Mouse (Mus musculus) myocyte (in vitro differentiated cells): ENCODE results near the gene Ccdc88b. TPM values are rescaled to one million over a fixed set of nuclear protein-coding genes. Genes with fewer than 3 reads are reported as not detected.
"Not testable (repeated sequence)": the region's sequence is repeated elsewhere in the genome, so short reads cannot be mapped to it uniquely, and the experiment has no call there.

Source experiments
- H3K27me3 ChIP-seq: one replicate; pipeline ENCODE4 v1.6.1; 2011; ENCODE audit not compliant: control insufficient read depth, insufficient read depth, insufficient read length
- H3K36me3 ChIP-seq: one replicate; pipeline ENCODE4 v1.6.1; 2011; ENCODE audit not compliant: control insufficient read depth, insufficient read depth
- H3K4me2 ChIP-seq: one replicate; pipeline ENCODE4 v1.6.1; 2011; ENCODE audit warnings: low read depth, control low read depth
- H3K4me3 ChIP-seq: one replicate; pipeline ENCODE4 v1.5.1; 2011; ENCODE audit warnings: mild to moderate bottlenecking, control low read depth, moderate library complexity
- H3K79me2 ChIP-seq: one replicate; pipeline ENCODE4 v1.6.1; 2011; ENCODE audit not compliant: control insufficient read depth, insufficient read depth
- H3ac ChIP-seq: one replicate; pipeline ENCODE4 v1.6.1; 2011; ENCODE audit not compliant: control insufficient read depth, insufficient read length
- CEBPB ChIP-seq: IDR thresholded peaks from 2 replicates; pipeline ENCODE4 v1.6.1; 2011; ENCODE audit warnings: mild to moderate bottlenecking, moderate library complexity; ENCODE audit not compliant: poor library complexity, insufficient read depth, severe bottlenecking
- E2F4 ChIP-seq: IDR thresholded peaks from one replicate; pipeline ENCODE4 v1.6.1; 2011; ENCODE audit warnings: mild to moderate bottlenecking, control low read depth, moderate library complexity; ENCODE audit not compliant: insufficient read depth
- MAX ChIP-seq: IDR thresholded peaks from one replicate; pipeline ENCODE4 v1.6.1; 2011; ENCODE audit warnings: low read depth, mild to moderate bottlenecking, control low read depth
- MYOD1 ChIP-seq, 3 experiments: IDR thresholded peaks; one replicate each; pipeline ENCODE4 v1.6.1; 2011; ENCODE audit warnings: control low read depth in 2 of 3, low read depth in 2 of 3, mild to moderate bottlenecking in 2 of 3, moderate library complexity in 1 of 3; ENCODE audit not compliant: insufficient read length in 2 of 3, control insufficient read depth in 1 of 3
- MYOG ChIP-seq, 3 experiments: IDR thresholded peaks; one replicate each; pipeline ENCODE4 v1.6.1; 2011; ENCODE audit warnings: control low read depth in 2 of 3, low read depth in 2 of 3, mild to moderate bottlenecking in 2 of 3; ENCODE audit not compliant: insufficient read length in 2 of 3, control insufficient read depth in 1 of 3, insufficient read depth in 1 of 3
- POLR2A ChIP-seq: IDR thresholded peaks from one replicate; pipeline ENCODE4 v1.6.1; 2011; ENCODE audit warnings: low read depth, mild to moderate bottlenecking, control low read depth, moderate library complexity; ENCODE audit not compliant: insufficient read length
- POLR2AphosphoS2 ChIP-seq: IDR thresholded peaks from one replicate; pipeline ENCODE4 v1.6.1; 2011; ENCODE audit warnings: low read depth, control low read depth; ENCODE audit not compliant: insufficient read length
- REST ChIP-seq: IDR thresholded peaks from one replicate; pipeline ENCODE4 v1.6.1; 2011; ENCODE audit warnings: mild to moderate bottlenecking, control low read depth, moderate library complexity; ENCODE audit not compliant: insufficient read depth, insufficient read length
- SRF ChIP-seq: IDR thresholded peaks from one replicate; pipeline ENCODE4 v1.6.1; 2011; ENCODE audit warnings: low read depth; ENCODE audit not compliant: control insufficient read depth, insufficient read length
- TCF12 ChIP-seq: IDR thresholded peaks from one replicate; pipeline ENCODE4 v1.6.1; 2011; ENCODE audit warnings: mild to moderate bottlenecking, control low read depth; ENCODE audit not compliant: poor library complexity, insufficient read depth, severe bottlenecking
- TCF3 ChIP-seq: IDR thresholded peaks from one replicate; pipeline ENCODE4 v1.6.1; 2011; ENCODE audit warnings: low read depth, control low read depth; ENCODE audit not compliant: insufficient read length
- USF1 ChIP-seq: IDR thresholded peaks from one replicate; pipeline ENCODE4 v1.6.1; 2011; ENCODE audit warnings: low read depth, mild to moderate bottlenecking, control low read depth, moderate library complexity
- polyA plus RNA-seq: library from polyadenylated mRNA; unstranded; fragments of >200 nt; fragmentation: generic; extraction: Trizol; gene quantifications from one replicate; pipeline ENCODE4 v1.2.1, GENCODE M21; 2012; ENCODE audit warnings: missing spikeins

Ccdc88b gene
- polyA plus RNA-seq, 1 experiment = 0.23 TPM

DNA sequence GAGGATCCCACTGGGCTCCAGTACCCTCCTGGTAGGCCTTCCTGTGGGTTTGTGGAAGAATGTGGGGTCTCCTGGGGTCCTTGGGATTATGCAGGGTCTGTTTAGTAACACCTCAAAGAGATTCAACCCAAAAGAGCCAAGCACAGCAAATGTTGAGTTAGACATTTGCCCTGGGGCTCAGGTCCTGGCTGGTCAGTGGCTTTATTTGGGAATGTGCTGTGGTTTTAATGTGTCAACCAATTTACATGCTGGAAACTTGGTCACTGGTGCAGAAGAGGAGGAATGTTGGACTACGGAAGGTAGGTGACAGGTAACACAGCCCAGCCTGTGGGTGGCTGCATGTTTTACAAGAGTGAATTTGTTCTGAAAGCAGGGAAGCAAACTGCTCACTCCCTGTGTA is 45.0 kb upstream of the Ccdc88b start:
- no peak for TF ChIP-seq CEBPB
- TF ChIP-seq REST = no peak
- no peak for TF ChIP-seq TCF12
- TF ChIP-seq USF1 = no peak
- no peak for TF ChIP-seq TCF3

DNA sequence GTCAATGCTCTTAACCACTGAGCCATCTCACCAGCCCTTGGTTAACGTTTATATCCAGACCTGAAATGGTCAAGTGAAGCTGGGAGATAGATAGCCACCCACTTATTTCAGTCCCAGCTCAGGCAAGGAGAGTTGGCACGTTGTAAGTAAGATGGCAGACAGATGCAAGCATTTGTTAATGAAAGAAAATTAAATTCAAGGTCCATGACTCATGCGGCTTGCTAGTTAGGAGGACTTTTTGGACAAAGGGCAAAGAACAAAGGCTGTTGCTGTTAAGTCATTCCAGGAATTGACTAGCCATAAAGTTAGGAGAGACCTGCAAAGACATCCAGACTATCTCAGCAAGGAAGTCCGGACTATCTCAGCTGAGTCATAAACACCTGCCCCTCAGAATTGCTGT is 41.6 kb upstream of the Ccdc88b start:
- Histone ChIP-seq H3K4me2 (no peak overlapping the region), H3K79me2 (no peaks in the 10 kb centered on the region), H3K4me3 (no peak overlapping the region), H3ac (no peak overlapping the region), H3K27me3 (no peaks in the 10 kb centered on the region), H3K36me3 (no peaks in the 10 kb centered on the region)
- no peak for TF ChIP-seq POLR2AphosphoS2
- no peak for TF ChIP-seq E2F4
- TF ChIP-seq CEBPB = no peak
- TF ChIP-seq SRF = no peak
- TF ChIP-seq REST = no peak
- TF ChIP-seq TCF3 = no peak
- TF ChIP-seq TCF12 = no peak

More for the DNA sequence above, 45.0 kb upstream of the Ccdc88b start:
- H3K4me3 ChIP-seq = no peak overlapping the region
- H3K27me3 ChIP-seq = no peaks in the 10 kb centered on the region
- no peak overlapping the region for H3K4me2 ChIP-seq
- H3K79me2 ChIP-seq = peaks cover 10% of the 10 kb centered on the region
- H3K36me3 ChIP-seq = no peaks in the 10 kb centered on the region
- no peak overlapping the region for H3ac ChIP-seq

DNA sequence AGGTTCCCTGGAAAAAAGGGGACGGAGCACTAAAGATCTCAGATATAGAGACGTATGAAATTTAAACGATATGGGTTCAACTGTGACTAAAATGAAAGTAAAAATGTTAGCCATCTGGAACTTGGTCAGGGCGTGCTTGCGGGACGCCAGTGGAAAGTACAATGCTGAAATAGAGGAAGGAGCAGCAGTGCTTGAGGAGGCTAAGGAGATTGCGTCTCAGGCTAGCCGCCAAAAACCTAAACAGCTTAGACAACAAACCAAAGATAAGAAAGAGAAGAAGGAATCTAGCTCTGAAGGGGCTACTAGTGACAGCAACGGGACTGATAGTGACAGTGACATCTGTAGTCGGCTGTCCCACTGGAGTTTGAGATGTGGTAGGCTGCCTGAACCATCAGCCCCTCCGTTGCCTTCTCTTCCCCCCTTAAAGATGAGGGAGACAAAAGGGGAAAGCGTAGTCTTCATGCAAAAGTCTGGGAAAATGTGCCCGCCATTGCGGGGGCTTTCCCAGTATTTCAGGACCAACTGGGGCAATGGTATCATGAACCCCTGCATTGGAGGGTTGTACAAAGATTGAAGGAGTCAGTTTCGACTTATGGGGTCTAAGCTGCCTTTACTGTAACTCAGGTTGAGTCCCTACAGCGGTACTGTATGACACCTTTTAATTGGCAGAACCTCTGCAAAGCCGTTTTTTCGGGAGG is 37.7 kb upstream of the Ccdc88b start:
- H3K36me3 ChIP-seq, H3K27me3 ChIP-seq, H3ac ChIP-seq, H3K4me3 ChIP-seq, H3K4me2 ChIP-seq, H3K79me2 ChIP-seq: not testable (repeated sequence)

DNA sequence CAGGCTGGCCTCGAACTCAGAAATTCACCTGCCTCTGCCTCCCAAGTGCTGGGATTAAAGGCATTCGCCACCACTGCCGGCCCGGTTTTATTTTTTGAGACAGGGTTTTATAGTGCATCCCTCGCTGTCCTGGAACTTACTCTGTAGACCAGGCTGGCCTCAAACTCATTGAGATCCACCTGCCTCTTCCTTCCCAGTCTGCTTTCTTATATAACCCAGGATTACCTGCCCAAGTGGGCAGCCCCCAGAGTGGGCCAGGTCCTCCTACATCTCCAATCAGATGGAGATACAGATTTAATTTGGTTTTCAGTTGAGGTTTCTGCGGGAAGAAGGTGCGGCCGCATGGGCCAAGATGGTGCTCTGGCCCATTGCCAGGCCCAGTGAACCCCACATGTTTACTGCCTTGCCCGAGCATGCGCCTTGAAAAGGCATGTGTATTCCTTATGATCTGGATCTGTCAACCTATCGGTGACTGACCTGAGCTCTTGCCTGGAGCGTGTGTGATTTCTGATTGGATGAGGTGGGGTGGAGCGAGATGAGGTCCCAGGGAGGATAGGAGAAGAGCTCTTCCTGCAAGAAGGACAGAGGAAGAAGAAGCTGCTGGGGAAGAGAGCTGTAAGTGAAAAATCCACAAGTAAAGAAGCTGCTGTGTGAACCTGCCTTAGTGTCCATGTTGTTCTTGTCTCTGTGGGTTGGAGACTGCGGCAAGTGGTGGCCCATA is 35.9 kb upstream of the Ccdc88b start:
- TF ChIP-seq TCF12 (no peak), REST (no peak), CEBPB (no peak), TCF3 (no peak), USF1 (no peak), MAX (no peak), POLR2AphosphoS2 (no peak), SRF (no peak), MYOD1 (IDR thresholded peaks at IDR 0.05; ENCODE audit: control insufficient read depth in 1 of 3, insufficient read length in 2 of 3, low read depth in 2 of 3) (no peak)
- no peaks in the 10 kb centered on the region for H3K36me3 ChIP-seq
- H3K79me2 ChIP-seq = no peaks in the 10 kb centered on the region
- H3ac ChIP-seq = no peak overlapping the region
- H3K4me2 ChIP-seq = no peak overlapping the region
- no peak overlapping the region for H3K4me3 ChIP-seq
- H3K27me3 ChIP-seq = no peaks in the 10 kb centered on the region

DNA sequence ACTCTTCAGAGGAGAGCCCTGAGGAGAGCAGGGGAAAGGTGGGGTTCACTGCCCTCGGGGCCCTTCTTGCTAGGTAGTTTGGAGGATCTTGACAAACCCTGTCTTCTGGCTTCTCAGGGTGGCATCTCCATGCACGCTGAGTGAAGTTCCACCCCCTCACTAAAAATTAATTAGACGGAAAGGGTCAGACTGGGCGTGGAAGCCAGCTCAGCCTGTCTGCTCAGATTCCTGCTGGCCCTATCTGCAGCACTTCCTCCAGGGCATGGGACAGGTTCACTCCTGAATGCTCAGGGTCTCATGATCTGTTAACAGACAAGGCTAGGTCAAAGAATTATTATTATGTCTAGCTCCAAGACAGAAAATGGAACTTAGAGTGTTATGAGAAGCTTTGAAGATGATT is 34.5 kb upstream of the Ccdc88b start:
- Histone ChIP-seq H3K4me3 (no peak overlapping the region), H3K4me2 (no peak overlapping the region), H3K27me3 (no peaks in the 10 kb centered on the region), H3ac (no peak overlapping the region), H3K36me3 (no peaks in the 10 kb centered on the region), H3K79me2 (no peaks in the 10 kb centered on the region)
- TF ChIP-seq MYOG (IDR thresholded peaks at IDR 0.05; ENCODE audit: control insufficient read depth in 1 of 3, insufficient read depth in 1 of 3, insufficient read length in 2 of 3, low read depth in 2 of 3) (no peak), USF1 (no peak), TCF3 (no peak), POLR2A (no peak), REST (no peak), E2F4 (no peak), POLR2AphosphoS2 (no peak), SRF (no peak), TCF12 (no peak), MYOD1 (IDR thresholded peaks at IDR 0.05; ENCODE audit: control insufficient read depth in 1 of 3, insufficient read length in 2 of 3, low read depth in 2 of 3) (no peak), CEBPB (no peak), MAX (no peak)
